Mouse (Mus musculus): ENCODE measurements around the gene Mgat4d. TPM values are rescaled to one million over a fixed set of nuclear protein-coding genes. Genes with fewer than 3 reads are reported as not detected.
"Not testable (repeated sequence)": the region's sequence is repeated elsewhere in the genome, so short reads cannot be mapped to it uniquely, and the experiment has no call there.

The Mgat4d gene
- not detected in 2 replicates for polyA plus RNA-seq (2012; rRNA removed)

DNA sequence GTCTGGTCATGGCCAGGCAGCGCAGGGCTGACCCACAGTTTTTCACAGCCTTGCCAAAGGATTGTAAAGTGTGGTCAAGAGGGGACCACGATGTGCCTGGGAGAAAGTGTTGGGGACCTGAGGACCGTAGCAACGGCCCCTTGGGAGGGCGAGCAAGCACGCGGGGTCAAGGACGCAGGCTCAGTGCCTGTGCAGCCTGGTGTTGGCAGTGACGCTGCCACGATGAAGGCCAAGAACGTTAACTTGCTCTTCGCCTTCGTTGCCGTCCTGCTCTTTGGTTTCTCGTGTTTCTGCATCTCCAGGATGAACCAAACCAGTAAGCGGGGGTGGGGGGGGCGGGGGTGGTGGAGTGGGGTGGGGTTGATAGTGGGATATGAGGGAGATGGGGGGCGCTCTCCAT is at the start of gene Mgat4d:
Gene Mgat4d, plus strand, starts transcription at position 209 of the 400 bp plus-strand sequence.
- no peaks in the 10 kb centered on the region for H3K4me1 ChIP-seq (ENCODE audit: control insufficient read depth, insufficient read depth, low read length)
- DNase-seq = no peak
- WGBS = 70% methylated on average over 18 of the region's 18 CpGs

DNA sequence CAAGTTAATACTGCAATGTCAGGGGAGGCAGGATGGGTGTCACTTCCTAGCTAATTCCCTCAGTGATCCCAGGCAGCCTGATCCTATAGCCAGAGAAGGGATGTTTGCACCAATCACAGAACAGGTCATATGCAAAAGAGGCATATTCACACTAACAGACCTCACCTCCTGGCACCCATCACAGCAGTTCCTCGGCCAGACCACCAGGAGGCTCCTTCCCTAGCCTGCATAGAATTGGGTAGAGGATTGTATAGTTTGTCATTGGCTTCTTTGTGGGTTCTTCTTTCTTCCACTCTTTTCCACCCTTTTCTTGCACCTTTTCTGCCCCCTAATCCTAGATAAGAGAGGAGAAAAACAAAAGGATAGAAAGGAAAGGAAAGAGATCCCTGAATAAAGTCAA is 48.1 kb upstream of the Mgat4d start:
- DNase-seq = no peak
- no peak for TF ChIP-seq POLR2A (IDR thresholded peaks at IDR 0.05; ENCODE audit: borderline replicate concordance, extremely low read depth, low read depth, low read length)
- peak; percentile 63 for TF ChIP-seq CTCF (IDR thresholded peaks at IDR 0.05; ENCODE audit: insufficient read depth, low read length)
- Histone ChIP-seq H3K4me1 (ENCODE audit: control insufficient read depth, insufficient read depth, low read length) (no peaks in the 10 kb centered on the region), H3K4me3 (replicated peaks; ENCODE audit: extremely low read depth, low read depth, low read length) (no peak overlapping the region)
- 49% methylated on average over 1 of the region's 1 CpGs for WGBS

More for the DNA sequence above, at the start of gene Mgat4d:
- no peak for TF ChIP-seq CTCF (IDR thresholded peaks at IDR 0.05; ENCODE audit: insufficient read depth, low read length)
- no peak for TF ChIP-seq POLR2A (IDR thresholded peaks at IDR 0.05; ENCODE audit: borderline replicate concordance, extremely low read depth, low read depth, low read length)
- H3K4me3 ChIP-seq (replicated peaks; ENCODE audit: extremely low read depth, low read depth, low read length) = no peak within 1 kb of the TSS

DNA sequence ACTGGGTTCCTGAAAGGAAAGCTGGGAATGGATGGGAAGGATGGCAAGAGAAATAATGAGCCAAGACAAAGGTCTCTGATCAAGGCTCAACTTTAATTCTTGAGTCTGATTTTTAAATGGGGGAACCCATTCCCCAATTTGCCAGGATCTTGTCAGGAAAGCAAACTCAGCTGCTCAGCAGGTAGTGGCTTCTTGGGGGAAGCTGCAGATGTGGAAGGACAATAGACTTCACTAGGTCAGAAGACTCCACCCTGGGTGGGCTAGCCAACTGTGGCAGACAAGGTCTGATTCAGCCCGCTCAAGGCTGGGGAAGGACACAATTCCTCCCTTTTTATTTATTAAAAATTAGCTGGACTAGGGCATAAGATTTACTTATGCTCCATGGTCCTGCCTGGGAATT is 43.3 kb upstream of the Mgat4d start:
- Histone ChIP-seq H3K4me1 (ENCODE audit: control insufficient read depth, insufficient read depth, low read length) (no peaks in the 10 kb centered on the region), H3K4me3 (replicated peaks; ENCODE audit: extremely low read depth, low read depth, low read length) (no peak overlapping the region)
- no peak for DNase-seq
- 85% methylated on average over 1 of the region's 1 CpGs for WGBS
- no peak for TF ChIP-seq CTCF (IDR thresholded peaks at IDR 0.05; ENCODE audit: insufficient read depth, low read length)
- TF ChIP-seq POLR2A (IDR thresholded peaks at IDR 0.05; ENCODE audit: borderline replicate concordance, extremely low read depth, low read depth, low read length) = no peak

DNA sequence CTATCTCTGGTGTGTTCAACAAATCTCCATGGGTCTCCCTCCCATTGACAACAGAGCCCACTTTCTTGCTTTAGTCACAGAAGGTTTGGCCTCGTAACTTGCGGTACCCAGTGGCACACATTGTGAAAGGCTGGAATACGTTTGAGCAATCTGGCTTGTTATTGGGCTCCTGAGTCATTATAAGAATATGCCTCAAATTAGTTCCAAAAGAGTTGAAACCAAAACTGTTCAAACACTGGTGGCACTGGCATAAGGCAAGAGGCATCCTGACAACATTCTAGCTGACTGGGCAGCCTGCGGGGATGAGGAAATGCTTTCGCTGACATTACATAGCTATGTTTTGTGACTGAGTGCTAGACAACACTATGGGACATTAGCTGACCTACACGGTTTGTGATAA is 38.4 kb upstream of the Mgat4d start:
- WGBS = 86% methylated on average over 6 of the region's 6 CpGs
- no peak for TF ChIP-seq CTCF (IDR thresholded peaks at IDR 0.05; ENCODE audit: insufficient read depth, low read length)
- no peak for TF ChIP-seq POLR2A (IDR thresholded peaks at IDR 0.05; ENCODE audit: borderline replicate concordance, extremely low read depth, low read depth, low read length)

DNA sequence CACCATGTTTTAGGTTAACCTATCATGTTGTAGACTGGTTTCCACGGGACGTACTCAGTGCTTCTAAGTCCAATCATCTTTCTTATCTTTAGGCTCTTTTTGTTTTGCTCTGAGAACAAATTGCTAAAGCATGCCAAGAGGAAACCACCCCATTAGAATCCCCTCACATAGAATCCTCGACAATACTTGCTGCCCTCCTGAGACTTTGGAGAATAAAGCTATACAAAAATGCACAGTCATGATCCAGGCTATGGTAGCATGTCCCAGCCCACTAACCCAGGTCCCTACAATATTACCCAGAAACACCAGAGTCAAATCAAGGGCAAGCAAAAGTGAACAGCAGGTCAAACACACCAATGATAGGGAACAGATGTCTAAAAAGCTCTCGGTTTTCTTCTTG is 33.2 kb upstream of the Mgat4d start:
- H3K4me3 ChIP-seq (replicated peaks; ENCODE audit: extremely low read depth, low read depth, low read length); H3K4me1 ChIP-seq (ENCODE audit: control insufficient read depth, insufficient read depth, low read length); DNase-seq: not testable (repeated sequence)
- WGBS = 80% methylated on average over 4 of the region's 4 CpGs

More for the DNA sequence above, 38.4 kb upstream of the Mgat4d start:
- DNase-seq = no peak
- Histone ChIP-seq H3K4me3 (replicated peaks; ENCODE audit: extremely low read depth, low read depth, low read length) (no peak overlapping the region), H3K4me1 (ENCODE audit: control insufficient read depth, insufficient read depth, low read length) (no peaks in the 10 kb centered on the region)

DNA sequence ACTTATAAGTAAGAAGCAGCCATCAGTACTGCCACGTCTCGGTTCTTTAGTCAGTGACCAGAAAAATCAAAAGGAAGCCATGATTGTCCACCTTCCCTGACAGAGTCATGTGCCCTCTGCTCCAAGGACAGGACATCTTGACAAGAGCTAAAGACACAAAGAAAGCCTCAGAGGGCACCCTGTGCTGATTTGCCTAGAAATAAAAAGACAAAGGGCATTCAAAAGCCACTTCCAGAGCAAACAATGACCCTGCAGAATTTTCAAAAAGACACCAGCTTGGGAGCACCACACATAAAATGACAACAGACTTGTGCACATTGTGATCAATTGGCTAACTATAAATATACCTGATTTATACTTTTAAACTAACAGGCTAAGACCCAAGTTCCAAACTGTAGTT is 32.6 kb upstream of the Mgat4d start:
- TF ChIP-seq POLR2A (IDR thresholded peaks at IDR 0.05; ENCODE audit: borderline replicate concordance, extremely low read depth, low read depth, low read length) (no peak), CTCF (IDR thresholded peaks at IDR 0.05; ENCODE audit: insufficient read depth, low read length) (no peak)
- H3K4me3 ChIP-seq (replicated peaks; ENCODE audit: extremely low read depth, low read depth, low read length) = no peak overlapping the region
- 90% methylated on average over 2 of the region's 2 CpGs for WGBS
- DNase-seq = no peak
- no peaks in the 10 kb centered on the region for H3K4me1 ChIP-seq (ENCODE audit: control insufficient read depth, insufficient read depth, low read length)

DNA sequence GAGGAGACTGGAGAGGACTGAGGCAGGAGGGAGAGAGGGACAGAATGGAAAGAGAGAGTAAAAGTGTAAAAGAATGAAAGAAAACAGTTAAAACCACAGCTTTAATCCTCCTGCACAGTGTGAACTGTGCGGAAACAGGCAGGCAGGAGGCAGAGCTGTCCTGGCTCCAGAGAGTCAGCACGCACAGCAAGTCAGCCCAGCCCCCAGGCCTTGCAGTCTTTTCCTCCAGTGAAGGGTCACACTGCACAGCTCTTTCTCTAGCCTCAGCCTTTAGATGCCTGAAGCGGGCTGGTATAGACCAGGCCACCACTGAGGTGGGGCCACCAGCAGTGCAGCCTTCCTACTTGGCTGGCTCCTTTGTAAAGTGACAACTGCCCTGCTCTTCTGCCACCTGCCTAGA is 27.7 kb upstream of the Mgat4d start:
- no peak for DNase-seq
- H3K4me3 ChIP-seq (replicated peaks; ENCODE audit: extremely low read depth, low read depth, low read length) = no peak overlapping the region
- no peaks in the 10 kb centered on the region for H3K4me1 ChIP-seq (ENCODE audit: control insufficient read depth, insufficient read depth, low read length)
- WGBS = 95% methylated on average over 3 of the region's 3 CpGs
- no peak for TF ChIP-seq CTCF (IDR thresholded peaks at IDR 0.05; ENCODE audit: insufficient read depth, low read length)
- TF ChIP-seq POLR2A (IDR thresholded peaks at IDR 0.05; ENCODE audit: borderline replicate concordance, extremely low read depth, low read depth, low read length) = no peak

DNA sequence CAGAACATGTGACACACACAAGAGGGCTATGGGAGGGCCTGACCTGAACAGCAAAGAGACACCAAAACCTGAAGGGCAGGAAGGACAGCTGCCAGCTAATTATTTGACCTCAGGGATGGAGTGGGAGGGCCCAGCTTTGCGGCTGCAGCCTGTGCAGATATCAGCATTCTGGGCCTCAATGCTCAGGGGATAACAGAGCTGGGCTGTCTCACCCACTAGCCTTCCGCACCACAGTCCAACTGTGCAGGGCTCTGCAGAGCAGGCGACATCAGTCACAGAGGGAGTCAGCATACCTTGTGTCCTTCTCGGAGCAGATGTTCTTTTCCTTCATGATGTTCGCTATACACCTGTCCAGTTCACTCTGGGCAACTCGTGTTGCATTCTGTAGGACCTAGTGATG is 25.9 kb upstream of the Mgat4d start:
- TF ChIP-seq CTCF (IDR thresholded peaks at IDR 0.05; ENCODE audit: insufficient read depth, low read length) (no peak), POLR2A (IDR thresholded peaks at IDR 0.05; ENCODE audit: borderline replicate concordance, extremely low read depth, low read depth, low read length) (no peak)
- H3K4me1 ChIP-seq (ENCODE audit: control insufficient read depth, insufficient read depth, low read length) = no peaks in the 10 kb centered on the region
- H3K4me3 ChIP-seq (replicated peaks; ENCODE audit: extremely low read depth, low read depth, low read length) = no peak overlapping the region
- no peak for DNase-seq
- WGBS = 95% methylated on average over 6 of the region's 6 CpGs

DNA sequence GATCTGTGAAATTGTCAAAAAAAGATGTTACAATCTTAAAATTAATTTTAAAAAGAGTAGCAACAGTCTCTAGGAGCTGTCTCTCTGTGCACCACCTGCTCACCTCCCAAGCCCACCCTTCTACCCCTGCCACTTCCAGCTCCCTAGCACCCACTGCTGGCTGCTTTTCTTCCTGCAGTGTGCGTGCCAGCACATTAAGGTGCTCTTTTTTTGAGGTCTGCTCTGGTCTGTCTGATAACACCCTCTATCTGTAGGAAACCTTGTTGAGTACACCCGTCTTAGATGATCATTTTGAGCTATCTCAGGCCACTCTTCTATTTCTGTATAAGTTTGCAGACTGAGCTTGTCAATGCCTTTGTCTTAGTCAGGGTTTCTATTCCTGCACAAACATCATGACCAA is 25.2 kb upstream of the Mgat4d start:
- Histone ChIP-seq H3K4me3 (replicated peaks; ENCODE audit: extremely low read depth, low read depth, low read length) (no peak overlapping the region), H3K4me1 (ENCODE audit: control insufficient read depth, insufficient read depth, low read length) (no peaks in the 10 kb centered on the region)
- TF ChIP-seq POLR2A (IDR thresholded peaks at IDR 0.05; ENCODE audit: borderline replicate concordance, extremely low read depth, low read depth, low read length) (no peak), CTCF (IDR thresholded peaks at IDR 0.05; ENCODE audit: insufficient read depth, low read length) (0 out of 2 replicates have a peak, but pooled peaks have one; percentile 7)
- 88% methylated on average over 2 of the region's 2 CpGs for WGBS
- no peak for DNase-seq

DNA sequence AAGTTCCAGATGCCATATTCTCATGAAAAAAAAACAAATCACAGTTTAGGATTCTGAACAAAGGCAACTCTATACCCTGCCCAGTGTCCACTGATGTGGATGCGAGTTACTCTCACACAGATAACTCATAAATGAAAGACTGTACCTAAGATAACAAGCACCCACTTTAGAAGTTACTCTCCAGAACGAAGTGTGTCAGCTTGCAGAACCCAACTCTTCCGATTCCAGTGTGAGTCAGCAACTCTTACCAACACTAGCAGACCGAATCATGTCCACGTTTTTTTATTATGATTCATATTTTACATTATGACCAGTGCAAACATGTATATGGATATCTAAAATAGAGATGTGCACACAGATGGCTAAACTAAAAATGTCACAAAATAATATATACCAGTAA is 20.4 kb upstream of the Mgat4d start:
- WGBS = 91% methylated on average over 5 of the region's 5 CpGs
- TF ChIP-seq CTCF (IDR thresholded peaks at IDR 0.05; ENCODE audit: insufficient read depth, low read length) (no peak), POLR2A (IDR thresholded peaks at IDR 0.05; ENCODE audit: borderline replicate concordance, extremely low read depth, low read depth, low read length) (no peak)
- H3K4me3 ChIP-seq (replicated peaks; ENCODE audit: extremely low read depth, low read depth, low read length) = no peak overlapping the region
- DNase-seq = no peak
- H3K4me1 ChIP-seq (ENCODE audit: control insufficient read depth, insufficient read depth, low read length) = no peaks in the 10 kb centered on the region

DNA sequence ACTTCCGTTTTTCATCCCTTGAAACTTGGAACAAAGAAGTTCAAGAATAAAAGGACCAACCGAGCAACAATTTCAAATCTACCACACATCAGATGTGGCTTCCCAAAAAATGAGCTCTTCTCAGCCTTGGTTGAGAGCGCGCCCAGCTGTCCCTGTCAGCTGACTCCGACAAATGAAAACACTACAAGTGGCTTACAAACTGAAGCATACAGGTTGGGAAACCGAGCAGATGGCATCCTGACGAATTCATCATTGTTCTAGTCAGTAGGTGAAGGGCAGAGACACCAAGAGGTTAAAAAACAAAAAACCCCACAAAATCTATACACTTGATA is 16.7 kb upstream of the Mgat4d start:
- WGBS = 7% methylated on average over 7 of the region's 7 CpGs
- no peaks in the 10 kb centered on the region for H3K4me1 ChIP-seq (ENCODE audit: control insufficient read depth, insufficient read depth, low read length)
- peak overlapping the region; percentile 97 for H3K4me3 ChIP-seq (replicated peaks; ENCODE audit: extremely low read depth, low read depth, low read length)
- TF ChIP-seq POLR2A (IDR thresholded peaks at IDR 0.05; ENCODE audit: borderline replicate concordance, extremely low read depth, low read depth, low read length) = no peak
- TF ChIP-seq CTCF (IDR thresholded peaks at IDR 0.05; ENCODE audit: insufficient read depth, low read length) = no peak
- DNase-seq = no peak

Measured in lung, adult 2 months (tissue).